Mouse (Mus musculus): ENCODE data around the gene Fbxw10.

The Fbxw10 gene

GRCm38 (mm10) chr11:62845730-62846129, 1.1 kb upstream of the Fbxw10 start:
- no peak for DNase-seq

DNA sequence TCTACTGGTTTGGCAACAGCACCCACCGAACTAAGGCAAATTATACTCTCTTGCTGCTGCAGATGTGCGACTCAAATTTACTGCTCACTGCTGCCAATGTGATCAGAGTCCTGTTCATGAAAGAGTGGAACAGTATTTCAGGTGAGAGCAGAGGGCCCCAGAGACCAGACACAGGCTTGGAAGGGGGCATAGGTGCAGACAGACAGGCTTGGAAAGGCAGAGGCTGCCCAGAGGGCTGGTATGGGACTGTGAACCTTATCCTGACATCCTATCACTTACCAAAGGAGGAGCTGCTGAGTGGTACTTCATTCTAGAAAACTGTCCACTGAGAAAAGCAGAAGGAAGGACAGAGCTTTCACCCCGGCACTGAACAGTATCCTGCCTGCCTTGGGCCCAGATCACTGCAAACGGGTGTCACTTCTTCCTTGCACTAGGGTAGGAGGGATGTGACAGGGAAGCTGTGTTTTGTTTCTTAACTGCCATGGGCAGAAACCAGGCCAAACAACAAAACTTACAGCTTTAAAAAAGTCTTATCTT, 854 bp downstream of the Fbxw10 start:
- DNase-seq: no peak

- no peak for DNase-seq
Measured at GRCm38 (mm10) chr11:62848301-62848700, 1.4 kb downstream of the Fbxw10 start.

DNA sequence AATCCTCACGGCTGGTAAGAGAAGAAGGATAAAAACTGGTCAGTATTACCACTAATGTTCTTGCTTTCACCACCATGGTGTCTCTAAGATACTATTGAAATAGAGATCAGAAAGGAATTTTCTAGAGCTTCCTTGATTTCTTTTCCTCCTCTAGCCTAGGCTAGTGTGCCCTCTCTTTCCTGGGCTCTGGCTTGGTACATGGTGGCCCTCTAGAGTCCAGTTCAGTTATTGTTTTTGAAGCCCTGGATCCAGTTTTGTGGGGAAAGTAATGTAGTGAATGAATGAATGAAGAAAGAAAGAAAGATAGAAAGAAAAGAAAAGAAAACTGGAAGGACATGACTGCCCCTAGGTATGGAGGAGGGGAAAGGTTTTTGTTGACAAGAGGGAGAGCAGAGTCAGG, 4.3 kb downstream of the Fbxw10 start:
- peak; percentile 45 for DNase-seq

DNA sequence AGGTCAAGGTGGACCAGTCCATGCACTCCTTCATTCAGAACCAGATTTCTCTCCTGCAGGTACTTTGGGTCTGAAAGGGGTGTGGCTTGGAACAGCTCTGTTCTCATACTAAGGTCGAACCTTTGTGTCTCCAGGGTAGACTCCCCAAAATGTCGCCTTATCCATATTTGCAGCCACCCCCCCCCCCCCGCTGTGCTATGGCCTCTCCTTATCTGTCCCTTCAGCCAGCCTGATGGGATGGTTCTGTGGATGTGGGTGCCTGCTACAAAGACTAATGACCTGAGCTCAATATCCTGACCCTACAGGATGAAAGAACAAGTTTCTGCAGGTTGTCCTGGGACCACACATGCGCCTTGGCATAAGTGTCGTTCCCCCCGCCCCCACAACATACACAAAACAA, 6.5 kb downstream of the Fbxw10 start:
- DNase-seq: no peak

- no peak for DNase-seq
Measured at GRCm38 (mm10) chr11:62865562-62865961, 18.7 kb downstream of the Fbxw10 start.

DNA sequence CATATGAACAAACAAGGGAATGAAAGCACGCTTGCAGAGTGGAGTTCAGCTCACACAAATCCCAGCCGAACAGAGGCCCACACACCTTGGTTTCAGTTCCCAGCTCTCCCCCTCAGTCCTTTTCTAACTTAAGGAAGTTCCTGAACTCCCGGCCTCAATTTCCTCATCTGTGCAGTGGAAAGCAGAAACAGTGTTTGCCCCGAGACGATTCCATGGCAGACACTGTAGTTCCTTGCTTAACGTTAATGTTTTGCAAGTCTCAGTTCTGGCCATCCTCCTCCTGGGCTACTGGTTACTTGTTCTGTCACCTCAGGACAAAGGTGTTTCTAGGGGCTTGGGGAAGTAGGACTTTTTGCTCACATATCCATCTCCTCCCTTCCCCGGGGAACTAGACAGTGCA, 19.8 kb downstream of the Fbxw10 start:
- DNase-seq: no peak

DNA sequence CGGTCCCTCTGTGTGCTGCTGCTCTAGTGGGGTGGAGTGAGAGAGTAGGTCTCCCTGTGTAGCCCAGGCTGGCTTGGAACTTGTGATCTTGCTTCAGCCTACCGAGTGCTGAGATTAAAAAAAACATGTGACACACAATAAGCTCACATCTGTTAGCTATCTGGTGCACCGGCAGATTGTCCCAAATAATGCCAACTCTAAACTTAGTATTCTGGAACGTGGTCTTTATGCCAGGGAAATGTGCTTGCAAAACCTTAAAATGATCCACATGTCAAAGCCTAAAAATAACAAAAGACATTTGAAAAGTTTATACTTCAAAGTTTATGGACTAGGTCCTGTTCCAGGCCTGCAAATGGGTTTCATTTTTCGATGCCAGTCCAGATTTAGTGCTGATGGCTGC, 22.3 kb downstream of the Fbxw10 start:
- DNase-seq: no peak

DNA sequence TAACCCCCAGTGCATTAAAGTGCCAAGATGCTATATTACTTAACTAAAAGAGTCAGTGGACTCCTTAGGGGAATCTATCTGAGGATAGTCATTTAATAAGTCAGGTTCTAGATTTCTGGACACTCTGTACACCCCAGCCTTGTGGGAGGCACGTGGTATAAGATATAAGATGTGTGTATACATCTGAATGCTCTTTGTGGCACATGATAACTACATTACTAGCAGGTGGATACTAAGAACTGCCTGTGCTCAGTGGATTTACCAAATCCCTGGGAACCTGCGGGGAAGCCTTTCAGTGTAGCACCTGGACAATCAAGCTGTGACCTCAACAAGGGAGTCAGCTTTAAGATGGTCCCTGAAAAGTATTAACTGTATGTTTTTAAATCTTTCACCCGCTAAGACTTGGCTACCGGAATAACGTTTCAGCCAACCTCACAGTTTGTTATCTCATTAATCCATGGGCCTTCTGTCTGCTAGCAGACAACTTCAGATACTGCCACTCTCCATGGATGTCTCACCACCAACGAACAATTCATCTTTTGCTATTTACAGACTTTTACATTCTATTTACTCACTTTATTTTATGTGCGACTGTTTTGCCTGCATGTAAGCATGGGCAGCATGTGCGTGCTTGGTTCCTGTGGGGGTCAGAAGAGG, 23.0 kb downstream of the Fbxw10 start:
- DNase-seq: no peak

- no peak for DNase-seq
Measured at GRCm38 (mm10) chr11:62873479-62873878, 26.6 kb downstream of the Fbxw10 start.

GRCm38 (mm10) chr11:62875696-62876095, 28.8 kb downstream of the Fbxw10 start:
- DNase-seq: no peak

- no peak for DNase-seq
Measured at GRCm38 (mm10) chr11:62876445-62876844, 29.6 kb downstream of the Fbxw10 start.

DNA sequence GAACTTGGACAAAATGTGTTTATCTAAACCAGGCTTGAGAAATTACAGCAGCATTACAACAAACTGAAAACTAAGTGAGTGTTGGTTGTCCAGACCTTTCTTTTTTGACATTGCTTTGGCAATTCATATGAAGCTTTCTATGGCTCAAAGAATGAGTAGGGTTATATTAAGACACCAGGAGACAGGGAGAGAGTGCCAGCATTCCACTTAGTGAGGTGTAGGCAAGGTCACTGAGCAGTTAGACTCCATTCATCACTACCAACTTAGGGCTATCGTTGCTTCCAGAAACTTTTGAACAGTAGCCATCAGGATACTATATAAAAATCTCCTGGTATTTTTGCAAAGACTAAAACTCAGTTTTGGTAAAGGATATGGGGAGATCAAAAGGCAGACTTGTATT, 30.5 kb downstream of the Fbxw10 start:
- DNase-seq: no peak

- no peak for DNase-seq
Measured at GRCm38 (mm10) chr11:62878728-62879127, 31.9 kb downstream of the Fbxw10 start.

DNA sequence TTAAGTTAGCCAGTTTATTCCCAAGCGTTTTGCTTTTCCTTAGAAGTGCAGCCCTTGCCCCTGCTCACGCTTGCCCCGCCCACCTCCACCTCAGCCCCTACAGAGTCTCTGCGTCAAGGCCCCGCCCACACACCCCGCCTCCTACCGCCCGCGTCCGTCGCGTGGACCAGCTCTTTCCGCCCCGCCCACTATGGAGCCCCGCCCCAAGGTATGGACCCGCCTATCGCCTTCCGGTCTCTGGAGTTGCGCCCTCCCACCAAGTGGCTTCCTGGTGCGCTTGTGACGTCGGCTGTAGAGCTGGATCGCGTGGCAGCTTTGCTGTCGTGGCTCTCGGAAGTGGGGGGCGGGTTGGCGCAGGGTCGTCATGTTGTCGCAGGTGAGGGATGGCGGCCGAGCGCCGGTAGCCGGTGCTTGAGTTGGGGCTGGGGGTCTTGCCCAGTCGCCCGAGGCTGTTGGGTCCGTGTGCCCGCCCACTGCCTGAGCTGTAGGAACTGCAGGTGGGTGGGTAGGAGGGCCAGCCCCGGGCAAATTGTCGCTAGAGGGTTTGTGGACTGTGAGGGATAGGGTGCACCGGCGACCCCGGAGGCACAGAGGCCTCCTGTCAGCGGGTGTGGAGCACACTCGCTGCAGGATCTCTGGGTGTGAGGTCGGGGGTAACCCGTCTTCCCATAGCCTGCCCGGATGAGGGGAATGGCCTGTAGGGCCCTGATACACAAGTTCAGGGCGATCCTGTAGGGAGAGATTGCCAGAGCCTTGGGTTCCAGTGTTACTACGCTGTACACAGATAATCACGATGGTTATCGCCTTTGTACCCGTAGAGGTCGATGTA, 32.6 kb downstream of the Fbxw10 start, which contains the start of gene Tvp23b:
TSS of gene Tvp23b (plus strand) at position 236 of the 829 bp plus-strand sequence.
- DNase-seq: peak; percentile 98

DNA sequence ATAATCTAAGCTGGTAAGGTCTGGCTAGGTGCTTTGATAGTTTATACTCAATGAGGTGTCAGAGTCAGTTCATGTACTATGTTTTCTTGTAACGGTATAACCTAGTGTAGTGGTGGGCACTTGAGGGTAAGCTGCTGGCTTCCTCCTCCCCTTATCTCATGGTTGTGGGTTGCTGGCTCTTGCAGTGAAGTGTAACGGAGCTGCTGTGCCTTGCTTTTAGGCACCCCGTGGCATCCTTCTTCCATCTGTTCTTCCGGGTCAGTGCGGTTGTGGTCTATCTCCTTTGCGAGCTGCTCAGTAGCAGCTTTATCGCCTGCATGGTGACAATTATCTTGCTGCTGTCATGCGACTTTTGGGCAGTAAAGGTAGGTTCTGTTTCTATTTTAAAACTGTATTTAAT, 36.5 kb downstream of the Fbxw10 start:
- DNase-seq: no peak

DNA sequence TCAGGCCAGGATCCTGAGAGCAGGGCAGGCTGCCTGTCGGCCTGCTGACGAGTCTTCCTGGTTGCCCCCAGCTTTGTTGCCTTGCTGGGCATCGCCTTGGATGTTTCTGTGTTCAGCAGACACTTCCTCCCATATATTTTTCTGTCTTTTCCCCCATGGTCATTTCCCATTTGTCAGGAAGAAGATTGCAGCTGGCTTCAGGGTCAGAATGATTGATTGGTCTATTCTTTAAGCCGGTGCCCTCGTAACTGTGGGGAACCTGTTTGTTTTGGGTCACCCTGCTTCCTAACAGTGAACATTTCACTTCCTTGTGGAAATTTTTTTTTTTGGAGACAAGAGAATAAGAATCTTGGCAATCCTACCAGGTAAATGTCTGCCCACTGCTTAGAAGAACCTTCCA, 38.5 kb downstream of the Fbxw10 start:
- DNase-seq: no peak

DNA sequence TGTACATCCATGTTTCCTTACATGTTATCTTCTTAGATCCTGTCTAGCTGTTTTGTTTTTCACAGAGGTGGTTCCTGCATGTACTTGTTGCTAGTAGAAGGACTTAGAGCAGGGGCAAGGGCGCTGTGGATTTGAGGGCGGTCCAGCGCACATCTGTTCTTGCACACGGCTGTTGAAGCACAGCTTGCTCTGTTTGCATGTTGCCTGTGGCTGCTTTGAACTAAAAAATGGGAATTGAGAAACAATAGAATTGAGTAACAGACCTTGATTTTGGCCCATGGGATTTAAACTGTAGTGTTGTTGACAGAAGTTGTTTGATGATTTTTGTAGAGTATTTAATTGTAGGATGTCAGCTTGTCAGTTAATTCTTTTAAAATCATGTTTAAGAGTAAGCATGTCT, 43.9 kb downstream of the Fbxw10 start:
- DNase-seq: no peak

GRCm38 (mm10) chr11:62891763-62892162, 44.9 kb downstream of the Fbxw10 start:
- no peak for DNase-seq

DNA sequence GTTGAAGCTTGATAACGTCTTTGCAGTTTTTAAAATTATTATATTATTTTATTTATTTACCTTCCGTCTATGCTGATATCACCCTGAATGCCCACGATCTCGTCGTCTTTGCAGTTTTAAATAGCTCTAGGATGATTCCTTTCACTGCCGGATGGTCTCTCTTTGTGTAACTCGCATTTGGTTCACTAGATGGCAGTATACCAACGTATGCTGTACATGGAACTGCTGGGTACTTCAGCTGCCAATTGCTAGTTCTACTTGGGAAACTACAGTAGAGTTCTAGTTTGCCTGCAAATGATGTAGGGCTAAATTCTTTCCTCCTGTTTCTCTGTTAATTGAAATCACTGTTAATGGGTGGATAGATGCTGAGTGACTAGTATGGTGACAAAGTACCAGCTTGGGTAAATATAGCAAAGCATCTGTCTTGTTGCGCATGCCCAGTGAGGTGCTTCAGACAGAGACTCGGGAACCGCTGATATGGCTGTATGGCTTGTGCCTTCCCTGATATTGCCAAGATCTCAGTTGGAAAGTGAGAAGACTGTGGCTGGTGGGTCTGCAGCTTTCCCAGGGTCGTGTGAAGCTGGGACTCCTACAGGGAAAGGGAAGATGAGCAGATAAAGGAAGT, 54.9 kb downstream of the Fbxw10 start:
- DNase-seq: peak; percentile 86

DNA sequence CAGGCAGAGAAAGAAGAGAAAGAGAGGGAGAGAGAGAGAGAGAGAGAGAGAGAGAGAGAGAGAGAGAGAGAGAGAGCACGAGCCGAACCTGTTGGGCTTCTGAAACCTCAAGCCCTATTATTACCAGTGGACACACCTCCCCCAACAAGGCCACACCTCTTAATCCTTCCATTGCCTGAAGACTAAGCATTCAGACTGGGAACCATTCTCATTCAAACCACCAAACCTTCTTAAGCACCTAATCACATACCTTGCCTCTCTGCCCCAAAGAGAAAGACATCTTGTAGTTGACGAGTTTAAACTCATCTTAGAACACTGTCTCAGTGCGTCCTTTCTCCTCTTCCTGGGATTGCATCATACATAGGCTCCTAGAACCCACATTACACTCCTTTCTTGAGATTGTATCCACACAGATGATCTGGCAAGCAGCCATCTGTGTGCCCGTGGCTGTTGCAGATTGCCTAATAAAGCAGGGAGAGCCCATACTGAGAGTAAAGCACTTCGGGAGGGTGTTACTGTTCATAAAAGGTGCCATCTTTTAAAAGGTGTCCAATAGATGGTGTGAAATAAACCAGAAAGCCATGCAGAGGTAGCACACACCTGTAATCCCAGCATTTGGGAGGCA, 57.1 kb downstream of the Fbxw10 start:
- no peak for DNase-seq

- DNase-seq: peak; percentile 28
Measured at GRCm38 (mm10) chr11:62909720-62910306, 62.9 kb downstream of the Fbxw10 start.

- no peak for DNase-seq
Measured at GRCm38 (mm10) chr11:62911362-62911761, 64.5 kb downstream of the Fbxw10 start.
